Mouse (Mus musculus) left cerebral cortex, adult 2 months (tissue): ENCODE data around the gene Mef2c. TPM values are rescaled to one million over a fixed set of nuclear protein-coding genes. Genes with fewer than 3 reads are reported as not detected.

Source experiments
- DNase-seq, 2 experiments: peaks; one replicate each; pipeline ENCODE4 v3.0.0; 2021 to 2022; ENCODE audit warnings: low spot score in 2 of 2, mixed read lengths in 1 of 2; ENCODE audit errors: extremely low spot score in 1 of 2
- H3K27ac ChIP-seq: fragments of 200-600 bp; 2 replicates; pipeline ENCODE4 v1.8.1; 2022
- H3K4me3 ChIP-seq: fragments of 200-600 bp; 2 replicates; pipeline ENCODE4 v1.8.1; 2022
- CTCF ChIP-seq: fragments of 200-600 bp; IDR thresholded peaks from 2 replicates; pipeline ENCODE4 v1.8.1; 2022; ENCODE audit warnings: antibody characterized with exemption, mild to moderate bottlenecking, moderate library complexity
- intact Hi-C: fragments of 180-260 bp; cut with DNase I; formaldehyde crosslinking; loops from one replicate; pipeline ENCODE4 v1.15.1; 2025
- total RNA-seq, 2 experiments: library from RNA; stranded (reverse); gene quantifications; 2 replicates each; pipeline ENCODE4 v1.2.3; 2021

Mef2c gene
- total RNA-seq, 2 experiments from 2014 or later = 545 to 647 TPM

- no peak for TF ChIP-seq CTCF
- Histone ChIP-seq H3K27ac (no peak overlapping the region), H3K4me3 (no peak overlapping the region)
- intact Hi-C loops = no loop called here
- DNase-seq = no peak
Measured at GRCm38 (mm10) chr13:83551259-83551658, 47.4 kb downstream of the Mef2c start.

GRCm38 (mm10) chr13:83552051-83552450, 48.2 kb downstream of the Mef2c start:
- intact Hi-C loops = no loop called here
- no peak for TF ChIP-seq CTCF
- no peak for DNase-seq
- H3K4me3 ChIP-seq = no peak overlapping the region
- no peak overlapping the region for H3K27ac ChIP-seq

- intact Hi-C loops = no loop called here
- no peak for TF ChIP-seq CTCF
- H3K4me3 ChIP-seq = no peak overlapping the region
- H3K27ac ChIP-seq = peak overlapping the region; percentile 54; the same call in 1 of the 2 replicates
- no peak for DNase-seq
Measured at GRCm38 (mm10) chr13:83563261-83563660, 59.4 kb downstream of the Mef2c start.

- intact Hi-C loops = no loop called here
Measured at GRCm38 (mm10) chr13:83565732-83566131, 61.9 kb downstream of the Mef2c start.

GRCm38 (mm10) chr13:83566180-83566579, 62.3 kb downstream of the Mef2c start:
- no peak for DNase-seq
- intact Hi-C loops = no loop called here
- Histone ChIP-seq H3K4me3 (no peak overlapping the region; the same call in 1 of the 2 replicates), H3K27ac (peak overlapping the region; percentile 70)
- TF ChIP-seq CTCF = no peak; the same call in 1 of the 2 replicates

More at GRCm38 (mm10) chr13:83565732-83566131, 61.9 kb downstream of the Mef2c start:
- peak overlapping the region; percentile 70 for H3K27ac ChIP-seq
- H3K4me3 ChIP-seq = no peak overlapping the region; the same call in 1 of the 2 replicates
- no peak for TF ChIP-seq CTCF
- DNase-seq = no peak

- intact Hi-C loops = no loop called here
- peak; percentile 11; the same call in 1 of the 2 replicates for TF ChIP-seq CTCF
- peak overlapping the region; percentile 70 for H3K27ac ChIP-seq
Measured at GRCm38 (mm10) chr13:83566834-83567534, 63.1 kb downstream of the Mef2c start.

GRCm38 (mm10) chr13:83567681-83568080, 63.8 kb downstream of the Mef2c start:
- Histone ChIP-seq H3K27ac (no peak overlapping the region), H3K4me3 (no peak overlapping the region)
- DNase-seq = no peak
- no peak for TF ChIP-seq CTCF
- intact Hi-C loops = no loop called here

More at GRCm38 (mm10) chr13:83566834-83567534, 63.1 kb downstream of the Mef2c start:
- DNase-seq = no peak
- H3K4me3 ChIP-seq = no peak overlapping the region; the same call in 1 of the 2 replicates

- H3K27ac ChIP-seq = peak overlapping the region; percentile 58
- intact Hi-C loops = no loop called here
- no peak for DNase-seq
- no peak for TF ChIP-seq CTCF
- 0 out of 2 replicates have a peak overlapping the region, but pooled peaks have one; percentile 15 for H3K4me3 ChIP-seq
Measured at GRCm38 (mm10) chr13:83568759-83569256, 65.0 kb downstream of the Mef2c start.

GRCm38 (mm10) chr13:83571973-83572447, 68.2 kb downstream of the Mef2c start:
- TF ChIP-seq CTCF = no peak
- intact Hi-C loops = loop anchor here (5.0 kb wide), 1 partner anchor 45 kb away; no protein-coding TSS in a partner anchor
- H3K27ac ChIP-seq = peak overlapping the region; percentile 80
- no peak overlapping the region for H3K4me3 ChIP-seq
- no peak for DNase-seq

GRCm38 (mm10) chr13:83572469-83572868, 68.6 kb downstream of the Mef2c start:
- DNase-seq = no peak
- H3K27ac ChIP-seq = peak overlapping the region; percentile 80
- intact Hi-C loops = loop anchor here (5.0 kb wide), 1 partner anchor 45 kb away; no protein-coding TSS in a partner anchor
- no peak overlapping the region for H3K4me3 ChIP-seq
- TF ChIP-seq CTCF = no peak

GRCm38 (mm10) chr13:83573327-83573726, 69.5 kb downstream of the Mef2c start:
- TF ChIP-seq CTCF = no peak
- intact Hi-C loops = loop anchor here (5.0 kb wide), 1 partner anchor 46 kb away; no protein-coding TSS in a partner anchor
- no peak for DNase-seq
- Histone ChIP-seq H3K27ac (peak overlapping the region; percentile 80), H3K4me3 (peak overlapping the region; percentile 13; the same call in 1 of the 2 replicates)
